Comparison of ENCODE assay signal across 8 mouse cellular contexts in genomic region chr8:95715676-95716531, GRCm38 (mm10). TPM values are rescaled to one million over a fixed set of nuclear protein-coding genes. Genes with fewer than 3 reads are reported as not detected.
A peak's percentile ranks its signal among the peaks of the same experiment; 100 is the strongest.
DNase-seq lines count a peak whose midpoint lies in the region; ATAC-seq and TF ChIP-seq lines count a peak whose summit lies in the region.

Setd6 (plus strand) TSS chr8:95715881.

- under 1% methylated on average over 70 of the region's 79 CpGs for WGBS in hindbrain, embryonic 16.5 days

- no peaks in the 10 kb centered on the region for H3K27me3 ChIP-seq in hindbrain, embryonic 16.5 days (replicated peaks; ENCODE audit: control insufficient read depth, insufficient read depth, low read length)

- peak; percentile 92 for DNase-seq in adipocyte (ENCODE audit: low spot score)
- peak; percentile 92 for DNase-seq in gastrocnemius, adult 2 months
- peak; percentile 78 to 85 for DNase-seq in left cerebral cortex, postnatal 14 days (ENCODE audit: low spot score in 2 of 2)
- peak; percentile 86 for DNase-seq in right cerebral cortex, postnatal 25 days
- DNase-seq in urinary bladder, postnatal 4 days (ENCODE audit: low spot score in 2 of 2): peak; percentile 68 to 83

- peaks cover 12% of the 10 kb centered on the region for H3K4me1 ChIP-seq in hindbrain, embryonic 16.5 days (ENCODE audit: control insufficient read depth, insufficient read depth, low read depth, low read length)

- intact Hi-C loops in gastrocnemius, adult 2 months (cut with DNase I): no loop called here
- intact Hi-C loops in left cerebral cortex, postnatal 14 days (cut with DNase I): loop anchor here (10.0 kb wide), 1 partner anchor 119 kb away; no protein-coding TSS in a partner anchor

- H3K9me3 ChIP-seq in hindbrain, embryonic 16.5 days (ENCODE audit: control insufficient read depth, low read length): no peaks in the 10 kb centered on the region

- peak within 1 kb of the TSS; percentile 93 for H3K9ac ChIP-seq in hindbrain, embryonic 16.5 days (ENCODE audit: low read depth, low read length)

- peak within 1 kb of the TSS; percentile 96 for H3K4me2 ChIP-seq in hindbrain, embryonic 16.5 days (ENCODE audit: low read length)

- peak; percentile 74 for ATAC-seq in common myeloid progenitor, adult 5-6 weeks (replicated peaks; ENCODE audit: low read depth, poor library complexity, severe bottlenecking)
- ATAC-seq in hindbrain, embryonic 16.5 days: peak; percentile 90
- ATAC-seq in megakaryocyte-erythroid progenitor cell, adult 5-6 weeks (replicated peaks; ENCODE audit: low FRiP score, low TSS enrichment, poor library complexity, severe bottlenecking): peak; percentile 64

- H3K27ac ChIP-seq in gastrocnemius, adult 2 months: peak within 1 kb of the TSS; percentile 82
- H3K27ac ChIP-seq in hindbrain, embryonic 16.5 days (ENCODE audit: low read depth, low read length): peak within 1 kb of the TSS; percentile 83

- peaks cover 26% of the 10 kb centered on the region for H3K36me3 ChIP-seq in hindbrain, embryonic 16.5 days (ENCODE audit: control insufficient read depth, insufficient read depth, low read length)

- TF ChIP-seq CTCF in gastrocnemius, adult 2 months (IDR thresholded peaks at IDR 0.05): no peak

- peak within 1 kb of the TSS; percentile 97 for H3K4me3 ChIP-seq in gastrocnemius, adult 2 months
- peak within 1 kb of the TSS; percentile 92 for H3K4me3 ChIP-seq in hindbrain, embryonic 16.5 days (ENCODE audit: low read length)

RNA-seq across cellular contexts. Expression of gene Setd6, which starts in this region (rescaled TPM):
- total RNA-seq in common myeloid progenitor, adult 5-6 weeks (2017): 52.2 and 110 TPM in 2 replicates
- 10 to 100 TPM; 10.7 to 13.3 TPM for total RNA-seq in gastrocnemius, adult 2 months (2021)
- polyA plus RNA-seq in hindbrain, embryonic 16.5 days (2015; fragmentation: Nextera tagmentation; extraction: Ambion mirVana): 28.0 and 30.6 TPM in 2 replicates
- total RNA-seq in left cerebral cortex, postnatal 14 days (2021): 10 to 100 TPM; 15.8 to 17.4 TPM
- total RNA-seq in megakaryocyte-erythroid progenitor cell, adult 5-6 weeks (2014; fragmentation: Nextera tagmentation): 26.9 and 57.7 TPM in 2 replicates
- 57.6 and 126 TPM in 2 replicates for total RNA-seq in megakaryocyte-erythroid progenitor cell, adult 5-6 weeks (2017)

Comparison
In these comparisons a context has a peak if more than half of its experiments do, and no peak if none do; other contexts are left out.
1. Peak in every context shown above with its lines: DNase-seq, ATAC-seq, H3K4me3 ChIP-seq and H3K27ac ChIP-seq.